Mouse (Mus musculus): Measurements from ENCODE around the gene Nifk. TPM values are rescaled to one million over a fixed set of nuclear protein-coding genes. Genes with fewer than 3 reads are reported as not detected.
A peak's percentile ranks its signal among the peaks of the same experiment; 100 is the strongest.

Nifk gene
- polyA plus RNA-seq (2015; fragmentation: Nextera tagmentation; extraction: Ambion mirVana) = 82.0 and 86.8 TPM in 2 replicates

- H3K27ac ChIP-seq = peak within 1 kb of the TSS; percentile 52; the same call in 1 of the 2 replicates
- peak within 1 kb of the TSS; percentile 87 for H3K9ac ChIP-seq
- no peaks in the 10 kb centered on the region for H3K9me3 ChIP-seq
- H3K4me3 ChIP-seq = peak within 1 kb of the TSS; percentile 93
- no peaks in the 10 kb centered on the region for H3K27me3 ChIP-seq
- ATAC-seq (ENCODE audit: low FRiP score, low read depth) = peak; percentile 91
- WGBS = 0% methylated on average over 37 of the region's 37 CpGs
- H3K4me1 ChIP-seq = peaks cover 11% of the 10 kb centered on the region
- H3K4me2 ChIP-seq (replicated peaks) = peak within 1 kb of the TSS; percentile 88
- H3K36me3 ChIP-seq = peaks cover 31% of the 10 kb centered on the region
These were observed at the start of gene Nifk for GRCm38 (mm10) chr1:118321661-118322201. TSS of gene Nifk (plus strand) at chr1:118321839.

DNA sequence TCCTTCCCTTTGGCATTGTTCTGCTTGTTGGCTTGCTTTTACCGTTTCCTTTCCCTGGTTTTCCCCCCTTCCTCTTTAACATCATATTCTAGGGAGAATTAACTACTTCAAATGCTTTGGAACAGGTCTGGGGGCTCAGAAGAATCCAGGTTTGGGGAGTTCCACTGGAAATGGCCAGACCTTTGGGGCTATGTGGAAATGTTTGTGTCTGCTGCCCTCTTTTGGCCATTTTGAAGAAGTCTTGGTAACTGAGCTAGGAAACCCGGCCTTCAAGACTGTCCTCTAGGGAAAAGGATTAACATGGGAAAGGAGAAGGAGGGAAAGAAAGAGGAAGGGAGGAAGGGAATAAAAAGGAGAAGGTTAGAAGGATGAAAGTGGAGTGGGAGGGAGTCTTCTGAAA lies 46.5 kb upstream of the Nifk start:
- H3K4me2 ChIP-seq (replicated peaks) = no peak overlapping the region
- no peak overlapping the region for H3K27ac ChIP-seq
- H3K4me1 ChIP-seq = no peaks in the 10 kb centered on the region
- no peak overlapping the region for H3K9ac ChIP-seq
- H3K27me3 ChIP-seq = no peaks in the 10 kb centered on the region
- WGBS = 12% methylated on average over 2 of the region's 2 CpGs
- H3K4me3 ChIP-seq = no peak overlapping the region
- H3K36me3 ChIP-seq = no peaks in the 10 kb centered on the region
- no peak for ATAC-seq (ENCODE audit: low FRiP score, low read depth)
- H3K9me3 ChIP-seq = no peaks in the 10 kb centered on the region

DNA sequence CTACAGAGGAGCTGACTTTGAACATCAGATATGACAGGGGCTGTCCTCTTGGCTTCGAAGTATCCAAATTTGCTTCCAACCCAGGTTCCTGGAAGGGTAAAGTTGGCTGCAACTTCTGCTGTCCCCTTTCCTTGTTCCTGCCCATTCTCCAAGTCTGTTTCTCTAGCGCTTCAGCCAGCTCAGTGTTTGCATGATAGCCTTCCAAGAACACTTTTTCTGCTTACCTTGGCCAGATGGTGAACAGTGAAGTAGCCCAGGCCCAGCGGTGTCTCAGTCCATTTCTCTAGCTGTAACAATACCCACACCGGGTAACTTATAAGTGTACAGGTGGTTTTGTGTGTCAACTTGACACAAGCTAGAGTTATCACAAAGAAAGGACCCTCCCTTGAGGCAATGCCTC lies 29.3 kb upstream of the Nifk start:
- WGBS = 85% methylated on average over 4 of the region's 4 CpGs
- H3K9ac ChIP-seq = no peak overlapping the region

GRCm38 (mm10) chr1:118294192-118294591 lies 27.4 kb upstream of the Nifk start:
- H3K27ac ChIP-seq = no peak overlapping the region
- H3K4me1 ChIP-seq = no peaks in the 10 kb centered on the region
- H3K9me3 ChIP-seq = no peaks in the 10 kb centered on the region
- WGBS = 98% methylated on average over 3 of the region's 3 CpGs
- no peak overlapping the region for H3K4me3 ChIP-seq
- no peaks in the 10 kb centered on the region for H3K27me3 ChIP-seq
- no peak overlapping the region for H3K4me2 ChIP-seq (replicated peaks)
- ATAC-seq (ENCODE audit: low FRiP score, low read depth) = 0 out of 2 replicates have a peak, but pooled peaks have one; percentile 11
- peaks cover 51% of the 10 kb centered on the region for H3K36me3 ChIP-seq
- H3K9ac ChIP-seq = no peak overlapping the region

More for the DNA sequence above, 29.3 kb upstream of the Nifk start:
- H3K4me1 ChIP-seq = no peaks in the 10 kb centered on the region
- ATAC-seq (ENCODE audit: low FRiP score, low read depth) = no peak
- H3K4me2 ChIP-seq (replicated peaks) = no peak overlapping the region
- H3K4me3 ChIP-seq = no peak overlapping the region
- peaks cover 32% of the 10 kb centered on the region for H3K36me3 ChIP-seq
- H3K9me3 ChIP-seq = no peaks in the 10 kb centered on the region
- H3K27ac ChIP-seq = no peak overlapping the region
- H3K27me3 ChIP-seq = no peaks in the 10 kb centered on the region

DNA sequence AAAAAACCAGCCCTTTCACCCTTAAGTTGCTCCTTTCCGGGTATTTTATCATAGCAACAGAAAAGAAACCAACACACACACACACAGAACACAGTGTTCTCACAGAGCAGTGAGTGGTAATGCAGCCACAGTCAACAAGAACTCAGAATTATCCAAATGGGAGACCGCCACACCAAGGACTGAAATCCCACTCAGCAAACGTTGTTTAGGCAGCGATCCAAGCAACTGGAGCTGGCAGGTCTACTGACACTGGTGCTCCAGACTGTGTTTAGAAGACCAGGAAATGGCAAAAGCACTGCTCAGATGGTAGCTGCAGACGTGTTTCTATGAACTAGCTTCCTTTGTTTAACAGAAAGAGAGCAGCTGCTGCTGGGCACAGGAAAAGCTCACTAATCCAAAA lies 26.8 kb upstream of the Nifk start:
- ATAC-seq (ENCODE audit: low FRiP score, low read depth) = no peak
- Histone ChIP-seq H3K27me3 (no peaks in the 10 kb centered on the region), H3K4me1 (no peaks in the 10 kb centered on the region), H3K4me3 (no peak overlapping the region), H3K9me3 (no peaks in the 10 kb centered on the region), H3K36me3 (peaks cover 57% of the 10 kb centered on the region), H3K9ac (no peak overlapping the region), H3K4me2 (replicated peaks) (no peak overlapping the region), H3K27ac (no peak overlapping the region)
- WGBS = 81% methylated on average over 5 of the region's 5 CpGs

DNA sequence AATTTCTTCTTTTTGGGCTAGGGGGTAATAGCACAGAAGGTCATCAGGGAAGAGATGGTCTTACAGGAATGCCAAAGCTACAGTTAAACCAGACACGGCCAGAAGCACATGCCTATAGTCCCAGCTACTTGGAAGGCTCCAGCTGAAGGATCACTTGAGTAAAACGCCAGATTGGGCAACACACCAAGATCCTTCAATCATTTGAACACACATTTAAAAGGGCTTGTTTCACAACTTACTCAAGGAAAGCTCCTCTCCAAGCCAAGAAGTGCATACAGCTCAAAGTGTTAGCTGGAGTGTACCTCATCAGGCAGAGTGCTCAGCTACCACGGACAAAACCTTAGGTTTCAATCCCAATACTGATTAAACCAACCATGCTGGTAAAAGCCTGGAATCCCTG lies 25.0 kb upstream of the Nifk start:
- H3K27me3 ChIP-seq = no peaks in the 10 kb centered on the region
- no peak for ATAC-seq (ENCODE audit: low FRiP score, low read depth)
- H3K27ac ChIP-seq = no peak overlapping the region
- no peak overlapping the region for H3K4me3 ChIP-seq
- H3K36me3 ChIP-seq = peaks cover 75% of the 10 kb centered on the region
- no peaks in the 10 kb centered on the region for H3K9me3 ChIP-seq
- WGBS = 92% methylated on average over 3 of the region's 3 CpGs
- H3K9ac ChIP-seq = no peak overlapping the region
- no peaks in the 10 kb centered on the region for H3K4me1 ChIP-seq
- H3K4me2 ChIP-seq (replicated peaks) = no peak overlapping the region

DNA sequence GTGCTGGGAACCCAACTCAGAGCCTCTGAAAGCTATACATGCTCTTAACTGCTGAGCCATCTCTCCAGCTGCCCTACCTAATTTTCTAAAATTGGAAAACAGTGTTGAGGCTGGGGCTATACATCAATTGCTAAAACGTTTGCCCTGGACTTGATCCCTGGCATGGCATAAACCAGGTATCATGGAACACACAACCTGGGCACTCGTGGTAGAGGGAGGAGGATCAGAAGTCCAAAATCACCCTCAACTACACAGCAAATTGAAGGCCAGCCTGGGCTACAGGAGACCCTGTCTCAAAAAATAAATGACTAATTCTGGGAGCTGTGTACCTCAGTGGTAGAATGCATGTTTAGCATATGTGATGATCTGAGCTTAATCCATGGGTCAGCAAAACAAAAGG lies 23.9 kb upstream of the Nifk start:
- Histone ChIP-seq H3K27me3 (no peaks in the 10 kb centered on the region), H3K4me1 (no peaks in the 10 kb centered on the region), H3K4me3 (no peak overlapping the region), H3K27ac (no peak overlapping the region), H3K36me3 (peaks cover 86% of the 10 kb centered on the region), H3K4me2 (replicated peaks) (no peak overlapping the region), H3K9ac (no peak overlapping the region), H3K9me3 (no peaks in the 10 kb centered on the region)
- no peak for ATAC-seq (ENCODE audit: low FRiP score, low read depth)
- WGBS = 91% methylated on average over 2 of the region's 2 CpGs

GRCm38 (mm10) chr1:118310780-118311621 lies 10.6 kb upstream of the Nifk start:
- Histone ChIP-seq H3K4me2 (replicated peaks) (peak overlapping the region; percentile 73), H3K4me1 (peaks cover 8% of the 10 kb centered on the region), H3K27me3 (no peaks in the 10 kb centered on the region), H3K27ac (peak overlapping the region; percentile 90), H3K9ac (peak overlapping the region; percentile 91), H3K9me3 (no peaks in the 10 kb centered on the region), H3K4me3 (peak overlapping the region; percentile 86), H3K36me3 (peaks cover 15% of the 10 kb centered on the region)
- WGBS = under 1% methylated on average over 67 of the region's 67 CpGs
- ATAC-seq (ENCODE audit: low FRiP score, low read depth) = peak; percentile 99

- Histone ChIP-seq H3K9me3 (no peaks in the 10 kb centered on the region), H3K27ac (peak within 1 kb of the TSS; percentile 90), H3K4me1 (peaks cover 8% of the 10 kb centered on the region), H3K27me3 (no peaks in the 10 kb centered on the region), H3K4me3 (peak within 1 kb of the TSS; percentile 86), H3K9ac (peak within 1 kb of the TSS; percentile 91), H3K36me3 (peaks cover 8% of the 10 kb centered on the region), H3K4me2 (replicated peaks) (peak within 1 kb of the TSS; percentile 73)
- 54% methylated on average over 12 of the region's 12 CpGs for WGBS
- peak; percentile 33 for ATAC-seq (ENCODE audit: low FRiP score, low read depth)
These were observed 9.9 kb upstream of the Nifk start, which contains the start of gene Tsn for GRCm38 (mm10) chr1:118311622-118312326. TSS of gene Tsn (minus strand) at chr1:118311739.

GRCm38 (mm10) chr1:118320696-118321095 lies 943 bp upstream of the Nifk start:
- no peaks in the 10 kb centered on the region for H3K9me3 ChIP-seq
- H3K27me3 ChIP-seq = no peaks in the 10 kb centered on the region
- no peak overlapping the region for H3K9ac ChIP-seq
- H3K4me1 ChIP-seq = peaks cover 11% of the 10 kb centered on the region
- H3K4me2 ChIP-seq (replicated peaks) = no peak overlapping the region
- no peak overlapping the region for H3K27ac ChIP-seq
- H3K4me3 ChIP-seq = no peak overlapping the region
- H3K36me3 ChIP-seq = peaks cover 23% of the 10 kb centered on the region
- WGBS = 70% methylated on average over 2 of the region's 2 CpGs
- no peak for ATAC-seq (ENCODE audit: low FRiP score, low read depth)

DNA sequence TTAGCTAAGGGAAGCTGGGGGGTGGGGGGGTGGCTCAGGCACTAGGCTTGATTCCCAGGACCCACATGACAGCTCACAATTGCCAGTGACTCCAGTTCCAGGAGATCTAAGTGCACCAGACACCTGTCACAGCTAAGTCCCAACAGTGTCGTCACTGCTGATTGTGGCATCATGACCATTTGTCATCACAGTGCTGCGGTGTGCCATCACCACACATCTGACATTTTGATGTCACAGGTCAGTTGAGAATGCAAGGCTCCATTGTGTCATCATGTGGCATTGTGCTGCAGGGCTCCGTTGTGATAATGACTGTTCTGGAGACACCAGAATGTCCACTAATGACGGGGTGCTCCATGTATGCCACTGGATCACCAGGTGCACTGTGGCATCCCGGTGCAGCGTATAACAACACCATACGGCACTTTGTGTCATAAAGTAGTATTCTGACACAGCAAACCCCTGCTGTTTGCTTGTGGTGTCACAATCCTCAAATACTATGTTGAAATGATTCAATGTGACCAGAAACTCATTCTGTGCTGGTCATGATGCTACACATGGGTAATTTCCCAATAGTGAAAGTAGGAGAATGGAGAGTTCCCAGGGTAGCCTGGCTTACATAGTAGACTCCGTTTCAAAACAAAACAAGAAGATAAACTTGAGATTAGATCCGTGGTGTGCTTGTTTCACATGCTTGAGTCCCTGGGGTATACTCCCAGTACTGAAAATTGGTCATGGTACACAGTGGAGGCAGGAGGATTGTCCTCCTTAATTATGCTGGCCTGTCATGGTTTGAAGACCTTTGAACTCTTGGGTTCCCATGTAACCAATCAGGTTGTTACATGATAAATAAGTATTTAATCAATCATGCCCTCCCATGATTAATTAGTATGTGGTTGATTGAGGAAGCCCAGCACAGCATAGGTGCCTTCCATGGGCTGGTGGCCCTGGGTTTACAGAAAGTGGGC lies 13.4 kb downstream of the Nifk start:
- Histone ChIP-seq H3K36me3 (peaks cover 52% of the 10 kb centered on the region), H3K4me1 (no peaks in the 10 kb centered on the region), H3K27ac (no peak overlapping the region), H3K4me2 (replicated peaks) (no peak overlapping the region), H3K4me3 (no peak overlapping the region), H3K27me3 (no peaks in the 10 kb centered on the region), H3K9ac (no peak overlapping the region), H3K9me3 (no peaks in the 10 kb centered on the region)
- no peak for ATAC-seq (ENCODE audit: low FRiP score, low read depth)
- 78% methylated on average over 9 of the region's 9 CpGs for WGBS
